Mouse (Mus musculus): ENCODE data around the gene Dcun1d3.

The Dcun1d3 gene

GRCm38 (mm10) chr7:119835371-119835770 is 60.7 kb downstream of the Dcun1d3 start:
- in situ Hi-C loops (cut with MboI, MseI), result no loop called here

GRCm38 (mm10) chr7:119808723-119809122 is 87.4 kb downstream of the Dcun1d3 start:
- in situ Hi-C loops (cut with MboI, MseI), result no loop called here

GRCm38 (mm10) chr7:119807396-119807795 is 88.7 kb downstream of the Dcun1d3 start:
- in situ Hi-C loops (cut with MboI, MseI), result no loop called here
